Mouse (Mus musculus) hindbrain, embryonic 13.5 days (tissue): ENCODE data around the gene Trub1. TPM values are rescaled to one million over a fixed set of nuclear protein-coding genes. Genes with fewer than 3 reads are reported as not detected.

Source experiments
- ATAC-seq: fragments of 200-750 bp; cut with Nextera tagmentation; 2 replicates; pipeline ENCODE4 v1.8.0; 2017; ENCODE audit warnings: moderate TSS enrichment; ENCODE audit not compliant: low FRiP score
- H3K27ac ChIP-seq: fragments of 300-500 bp; sonication (generic); 2 replicates; pipeline ENCODE4 v1.5.1; 2015; ENCODE audit warnings: inconsistent platforms, mild to moderate bottlenecking, moderate library complexity
- H3K27me3 ChIP-seq: fragments of 300-500 bp; sonication (generic); 2 replicates; pipeline ENCODE4 v1.6.1; 2015; ENCODE audit warnings: mild to moderate bottlenecking, inconsistent platforms
- H3K36me3 ChIP-seq: fragments of 300-500 bp; sonication (generic); 2 replicates; pipeline ENCODE4 v1.6.1; 2015; ENCODE audit warnings: mild to moderate bottlenecking, inconsistent platforms
- H3K4me1 ChIP-seq: fragments of 300-500 bp; sonication (generic); replicated peaks from 2 replicates; pipeline ENCODE4 v1.6.1; 2015; ENCODE audit warnings: inconsistent platforms
- H3K4me2 ChIP-seq: fragments of 300-500 bp; sonication (generic); 2 replicates; pipeline ENCODE4 v1.6.1; 2015; ENCODE audit warnings: inconsistent platforms, mild to moderate bottlenecking, moderate library complexity
- H3K4me3 ChIP-seq: fragments of 300-500 bp; sonication (generic); 2 replicates; pipeline ENCODE4 v1.5.1; 2015; ENCODE audit warnings: mild to moderate bottlenecking, inconsistent platforms
- H3K9ac ChIP-seq: fragments of 300-500 bp; sonication (generic); 2 replicates; pipeline ENCODE4 v1.6.1; 2015; ENCODE audit warnings: mild to moderate bottlenecking, inconsistent platforms
- H3K9me3 ChIP-seq: fragments of 300-500 bp; sonication (generic); 2 replicates; pipeline ENCODE4 v1.6.1; 2016; ENCODE audit warnings: inconsistent platforms
- WGBS: fragments of 180-500 bp; shearing (Covaris S2); methylation state at CpG from one replicate; pipeline ENCODE4 v1.1.7; 2015; 5-methylcytosine and 5-hydroxymethylcytosine counted together
- polyA plus RNA-seq: library from polyadenylated mRNA; unstranded; fragments of >200 nt; fragmentation: Nextera tagmentation; extraction: Ambion mirVana; gene quantifications from 2 replicates; pipeline ENCODE4 v1.2.1, GENCODE M21; 2015

The Trub1 gene
- polyA plus RNA-seq, 1 experiment from 2014 or later = 15.4 TPM

GRCm38 (mm10) chr19:57451762-57452161 is 950 bp upstream of the Trub1 start:
- H3K27me3 ChIP-seq = no peaks in the 10 kb centered on the region
- H3K4me1 ChIP-seq = peaks cover 22% of the 10 kb centered on the region
- WGBS = 79% methylated on average over 4 of the region's 4 CpGs
- H3K27ac ChIP-seq = no peak overlapping the region
- H3K36me3 ChIP-seq = no peaks in the 10 kb centered on the region
- no peak overlapping the region for H3K9ac ChIP-seq
- H3K4me2 ChIP-seq = no peak overlapping the region
- ATAC-seq = no peak
- H3K9me3 ChIP-seq = no peaks in the 10 kb centered on the region
- no peak overlapping the region for H3K4me3 ChIP-seq

- H3K36me3 ChIP-seq = peaks cover 2% of the 10 kb centered on the region; the same call in 1 of the 2 replicates
- no peaks in the 10 kb centered on the region for H3K9me3 ChIP-seq
- peak overlapping the region; percentile 49; the same call in 1 of the 2 replicates for H3K27ac ChIP-seq
- WGBS = 8% methylated on average over 6 of the region's 6 CpGs
- H3K4me1 ChIP-seq = peaks cover 22% of the 10 kb centered on the region
- no peak for ATAC-seq
- H3K27me3 ChIP-seq = no peaks in the 10 kb centered on the region
- H3K9ac ChIP-seq = peak overlapping the region; percentile 77
- H3K4me3 ChIP-seq = peak overlapping the region; percentile 51
- H3K4me2 ChIP-seq = peak overlapping the region; percentile 57
Measured at GRCm38 (mm10) chr19:57453218-57453600, 497 bp downstream of the Trub1 start.

GRCm38 (mm10) chr19:57455286-57455960 is 2.7 kb downstream of the Trub1 start:
- no peak for ATAC-seq
- Histone ChIP-seq H3K27ac (no peak overlapping the region), H3K9me3 (no peaks in the 10 kb centered on the region)

GRCm38 (mm10) chr19:57457075-57457474 is 4.4 kb downstream of the Trub1 start:
- Histone ChIP-seq H3K4me3 (no peak overlapping the region), H3K27me3 (no peaks in the 10 kb centered on the region), H3K27ac (no peak overlapping the region), H3K4me2 (no peak overlapping the region), H3K4me1 (peaks cover 21% of the 10 kb centered on the region), H3K36me3 (peaks cover 19% of the 10 kb centered on the region), H3K9ac (no peak overlapping the region), H3K9me3 (no peaks in the 10 kb centered on the region)
- no peak for ATAC-seq
- 68% methylated on average over 2 of the region's 2 CpGs for WGBS

More at GRCm38 (mm10) chr19:57455286-57455960, 2.7 kb downstream of the Trub1 start:
- peaks cover 22% of the 10 kb centered on the region for H3K4me1 ChIP-seq
- no peaks in the 10 kb centered on the region for H3K27me3 ChIP-seq
- WGBS = 95% methylated on average over 25 of the region's 25 CpGs
- H3K36me3 ChIP-seq = peaks cover 12% of the 10 kb centered on the region; the same call in 1 of the 2 replicates
- no peak overlapping the region for H3K9ac ChIP-seq
- H3K4me3 ChIP-seq = no peak overlapping the region
- no peak overlapping the region for H3K4me2 ChIP-seq

- Histone ChIP-seq H3K4me1 (0 out of 2 replicates have a peak, but pooled peaks cover 4% of the 10 kb centered on the region), H3K9me3 (peaks cover 1% of the 10 kb centered on the region; the same call in 1 of the 2 replicates), H3K4me3 (no peak overlapping the region), H3K4me2 (no peak overlapping the region), H3K36me3 (peaks cover 16% of the 10 kb centered on the region), H3K9ac (no peak overlapping the region), H3K27ac (no peak overlapping the region), H3K27me3 (no peaks in the 10 kb centered on the region)
- ATAC-seq = no peak
- WGBS = 57% methylated on average over 8 of the region's 8 CpGs
Measured at GRCm38 (mm10) chr19:57463741-57464140, 11.0 kb downstream of the Trub1 start.

- no peaks in the 10 kb centered on the region for H3K27me3 ChIP-seq
- 92% methylated on average over 7 of the region's 7 CpGs for WGBS
- ATAC-seq = no peak
- H3K36me3 ChIP-seq = peaks cover 20% of the 10 kb centered on the region
- no peak overlapping the region for H3K4me3 ChIP-seq
- H3K4me1 ChIP-seq = peaks cover 7% of the 10 kb centered on the region
- no peak overlapping the region for H3K9ac ChIP-seq
- peaks cover 6% of the 10 kb centered on the region; the same call in 1 of the 2 replicates for H3K9me3 ChIP-seq
- no peak overlapping the region for H3K27ac ChIP-seq
- H3K4me2 ChIP-seq = no peak overlapping the region
Measured at GRCm38 (mm10) chr19:57465742-57466141, 13.0 kb downstream of the Trub1 start.

GRCm38 (mm10) chr19:57471033-57471432 is 18.3 kb downstream of the Trub1 start:
- Histone ChIP-seq H3K9ac (no peak overlapping the region), H3K27me3 (no peaks in the 10 kb centered on the region), H3K4me1 (peaks cover 27% of the 10 kb centered on the region), H3K36me3 (peaks cover 13% of the 10 kb centered on the region), H3K27ac (no peak overlapping the region), H3K9me3 (peaks cover 6% of the 10 kb centered on the region; the same call in 1 of the 2 replicates), H3K4me3 (no peak overlapping the region), H3K4me2 (no peak overlapping the region)
- 71% methylated on average over 12 of the region's 12 CpGs for WGBS
- no peak for ATAC-seq

- no peak overlapping the region for H3K27ac ChIP-seq
- no peak overlapping the region for H3K9ac ChIP-seq
- no peaks in the 10 kb centered on the region for H3K27me3 ChIP-seq
- H3K9me3 ChIP-seq = peaks cover 6% of the 10 kb centered on the region; the same call in 1 of the 2 replicates
- peaks cover 36% of the 10 kb centered on the region for H3K4me1 ChIP-seq
- ATAC-seq = no peak
- 84% methylated on average over 15 of the region's 15 CpGs for WGBS
- no peak overlapping the region for H3K4me2 ChIP-seq
- peaks cover 13% of the 10 kb centered on the region for H3K36me3 ChIP-seq
- no peak overlapping the region for H3K4me3 ChIP-seq
Measured at GRCm38 (mm10) chr19:57472169-57472568, 19.5 kb downstream of the Trub1 start.

GRCm38 (mm10) chr19:57473301-57473700 is 20.6 kb downstream of the Trub1 start:
- Histone ChIP-seq H3K9me3 (peaks cover 6% of the 10 kb centered on the region; the same call in 1 of the 2 replicates), H3K4me3 (no peak overlapping the region), H3K9ac (no peak overlapping the region), H3K4me1 (peaks cover 38% of the 10 kb centered on the region), H3K4me2 (no peak overlapping the region), H3K27ac (peak overlapping the region; percentile 12; the same call in 1 of the 2 replicates), H3K36me3 (peaks cover 13% of the 10 kb centered on the region), H3K27me3 (no peaks in the 10 kb centered on the region)
- no peak for ATAC-seq
- WGBS = 63% methylated on average over 16 of the region's 16 CpGs

- Histone ChIP-seq H3K36me3 (no peaks in the 10 kb centered on the region), H3K4me2 (no peak overlapping the region), H3K9ac (no peak overlapping the region), H3K27me3 (no peaks in the 10 kb centered on the region), H3K4me1 (peaks cover 48% of the 10 kb centered on the region), H3K27ac (no peak overlapping the region), H3K9me3 (no peaks in the 10 kb centered on the region), H3K4me3 (no peak overlapping the region)
- ATAC-seq = no peak
- WGBS = 86% methylated on average over 4 of the region's 4 CpGs
Measured at GRCm38 (mm10) chr19:57475298-57475697, 22.6 kb downstream of the Trub1 start.

GRCm38 (mm10) chr19:57477310-57477709 is 24.6 kb downstream of the Trub1 start:
- Histone ChIP-seq H3K9ac (no peak overlapping the region), H3K27me3 (no peaks in the 10 kb centered on the region), H3K9me3 (no peaks in the 10 kb centered on the region), H3K27ac (no peak overlapping the region), H3K36me3 (no peaks in the 10 kb centered on the region), H3K4me1 (peaks cover 47% of the 10 kb centered on the region), H3K4me3 (no peak overlapping the region), H3K4me2 (no peak overlapping the region)
- WGBS = 72% methylated on average over 8 of the region's 8 CpGs
- no peak for ATAC-seq

- Histone ChIP-seq H3K9me3 (no peaks in the 10 kb centered on the region), H3K36me3 (no peaks in the 10 kb centered on the region), H3K27ac (no peak overlapping the region), H3K4me3 (no peak overlapping the region), H3K4me1 (peaks cover 43% of the 10 kb centered on the region), H3K9ac (no peak overlapping the region), H3K27me3 (no peaks in the 10 kb centered on the region), H3K4me2 (no peak overlapping the region)
- no peak for ATAC-seq
- 84% methylated on average over 11 of the region's 11 CpGs for WGBS
Measured at GRCm38 (mm10) chr19:57478056-57478455, 25.3 kb downstream of the Trub1 start.
